Mouse (Mus musculus) adrenal gland, adult 18-20 months (tissue): ENCODE data around the gene Gpr107. TPM values are rescaled to one million over a fixed set of nuclear protein-coding genes. Genes with fewer than 3 reads are reported as not detected.
A peak's percentile ranks its signal among the peaks of the same experiment; 100 is the strongest.

Source experiments
- DNase-seq, 2 experiments: peaks; one replicate each; pipeline ENCODE4 v3.0.0; 2021 to 2022; ENCODE audit warnings: low spot score in 2 of 2
- total RNA-seq, 2 experiments: library from RNA; stranded (reverse); gene quantifications; 1 replicate in 1 of 2; 2 replicates in 1 of 2; pipeline ENCODE4 v1.2.3; 2021

The Gpr107 gene
- total RNA-seq, 2 experiments from 2014 or later, result 52.7 to 60.2 TPM

DNA sequence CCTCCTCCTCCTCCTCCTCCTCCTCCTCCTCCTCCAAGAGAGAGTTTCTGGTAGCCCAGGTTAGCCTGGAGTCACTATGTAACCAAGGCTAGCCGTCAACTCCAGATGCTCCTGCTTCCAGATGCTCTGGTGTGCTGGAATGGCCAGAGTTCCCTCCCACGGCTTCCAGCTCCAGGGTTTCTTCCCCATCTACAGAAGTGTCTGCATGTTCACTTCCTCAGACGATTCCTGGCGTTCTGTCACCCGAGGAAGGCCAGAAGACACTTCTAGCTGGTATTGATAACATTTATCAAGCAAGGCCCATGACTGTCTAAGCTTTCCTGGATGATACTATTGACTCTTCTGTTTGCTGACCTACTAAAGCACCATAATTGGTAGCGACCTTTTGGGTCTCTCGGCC is 27.0 kb upstream of the Gpr107 start:
- no peak for DNase-seq

DNA sequence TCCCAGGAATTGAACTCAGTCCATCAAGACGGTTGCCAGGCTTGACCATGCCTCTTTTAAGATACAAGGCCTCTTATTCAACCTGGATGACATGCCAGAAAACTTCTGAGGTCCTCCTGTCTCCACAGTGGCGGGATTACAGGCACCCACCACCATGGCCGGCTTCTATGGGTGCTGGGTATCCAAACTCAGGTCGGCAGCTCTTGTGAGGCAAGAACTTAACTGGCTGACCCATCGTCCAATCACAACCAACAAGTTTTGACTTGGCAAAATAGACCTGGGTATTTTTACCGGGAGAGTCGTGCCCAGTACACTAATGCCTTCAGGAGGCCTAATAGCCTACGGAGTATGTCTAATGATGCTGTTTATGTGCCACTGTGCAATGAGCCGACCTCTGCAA is 26.1 kb upstream of the Gpr107 start:
- DNase-seq, result no peak

DNA sequence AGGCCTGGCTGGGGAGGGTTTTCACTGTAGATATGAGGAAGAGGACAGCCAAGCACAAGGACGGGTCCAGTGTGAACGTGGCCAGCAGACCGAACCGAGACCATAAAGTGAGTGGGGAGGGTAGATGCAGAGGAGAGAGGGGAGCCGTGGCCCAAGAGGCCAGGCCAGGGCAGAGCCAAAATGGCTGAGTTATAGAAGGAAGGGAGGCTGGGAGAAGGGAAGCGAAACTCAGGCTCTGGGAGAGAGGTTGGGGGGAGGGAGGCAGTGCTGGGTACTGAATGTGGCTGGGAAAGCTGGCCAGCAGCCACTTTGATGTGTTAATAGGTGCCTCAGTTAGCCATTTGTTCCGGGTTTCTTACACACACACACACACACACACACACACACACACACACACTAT is 24.9 kb upstream of the Gpr107 start:
- no peak for DNase-seq

DNA sequence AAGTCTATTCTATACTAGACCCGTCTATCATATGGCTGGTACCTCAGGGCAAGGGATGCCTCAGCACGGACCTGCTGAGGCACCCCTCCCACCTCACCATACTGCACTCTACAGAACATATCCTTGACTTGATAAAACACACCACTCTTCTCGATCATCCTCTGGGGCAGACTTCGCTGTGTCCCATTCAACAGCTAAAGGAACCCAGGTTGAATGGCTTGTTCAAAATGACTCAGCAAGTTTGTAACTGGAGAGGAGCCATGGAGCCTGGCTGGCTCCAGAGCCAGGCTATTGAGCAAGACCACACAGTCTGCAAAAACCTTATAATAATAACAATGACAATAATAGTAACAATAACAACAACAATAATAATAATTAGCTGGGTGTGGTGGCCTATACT is 24.2 kb upstream of the Gpr107 start:
- no peak for DNase-seq

DNA sequence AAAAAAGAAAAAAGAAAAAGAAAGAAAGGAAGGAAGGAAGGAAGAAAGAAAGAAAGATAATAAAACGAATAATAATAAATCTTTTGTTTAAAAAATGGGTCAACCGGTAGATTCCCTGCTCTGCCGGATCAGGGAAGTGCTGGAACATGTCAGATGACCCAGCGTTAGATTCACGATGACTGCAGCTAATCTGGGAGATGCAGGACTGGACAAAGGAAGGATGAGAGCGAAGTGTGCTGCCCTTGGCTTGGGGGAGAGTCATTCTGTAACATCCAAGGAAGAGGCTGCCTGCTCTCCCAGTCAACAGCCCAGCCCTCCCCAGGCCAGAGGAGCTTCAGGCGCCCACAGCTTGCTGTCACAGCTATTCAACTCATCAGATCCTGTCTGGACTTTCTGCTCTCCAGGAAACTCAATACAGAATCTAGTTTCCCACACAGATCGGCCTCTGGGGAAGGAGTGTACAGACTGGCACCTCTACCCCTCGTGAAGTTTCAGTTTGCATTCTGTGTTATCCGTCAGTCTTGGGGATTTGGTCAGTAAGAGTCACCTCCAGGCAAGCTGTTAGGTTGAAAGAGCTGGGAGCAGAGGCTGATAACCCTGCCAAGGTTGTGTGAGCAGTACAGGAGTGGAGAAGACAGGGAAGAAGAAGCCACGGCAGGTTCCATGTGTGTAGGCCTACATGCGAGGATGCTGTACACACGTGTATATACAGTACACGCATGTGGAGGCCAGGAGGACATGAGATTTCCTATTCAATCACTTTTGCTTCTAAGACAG is 22.2 kb upstream of the Gpr107 start:
- DNase-seq, result no peak

DNA sequence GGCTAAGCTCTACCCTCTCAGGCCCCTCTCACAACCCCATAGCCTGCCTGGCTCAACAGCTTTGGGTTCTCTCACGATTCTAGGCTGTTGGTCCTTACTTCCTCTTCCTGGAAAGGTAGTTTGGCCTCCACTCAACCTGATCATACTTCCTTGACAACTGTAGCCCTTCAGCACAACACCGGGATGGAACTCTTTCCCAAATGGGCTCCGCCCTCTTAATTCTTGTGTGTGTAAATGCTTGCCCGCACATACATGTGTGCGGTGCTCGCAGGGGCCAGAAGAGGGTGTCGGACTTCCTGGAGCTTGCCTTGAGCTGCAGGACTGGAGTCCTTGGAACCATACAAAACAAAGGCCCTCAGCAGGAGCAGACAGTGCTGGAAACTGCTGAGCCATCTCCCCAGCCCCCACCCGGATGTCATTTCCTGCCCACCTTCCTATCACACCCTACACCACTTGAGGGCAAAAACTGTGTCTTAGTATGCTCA is 21.3 kb upstream of the Gpr107 start:
- DNase-seq, result no peak

DNA sequence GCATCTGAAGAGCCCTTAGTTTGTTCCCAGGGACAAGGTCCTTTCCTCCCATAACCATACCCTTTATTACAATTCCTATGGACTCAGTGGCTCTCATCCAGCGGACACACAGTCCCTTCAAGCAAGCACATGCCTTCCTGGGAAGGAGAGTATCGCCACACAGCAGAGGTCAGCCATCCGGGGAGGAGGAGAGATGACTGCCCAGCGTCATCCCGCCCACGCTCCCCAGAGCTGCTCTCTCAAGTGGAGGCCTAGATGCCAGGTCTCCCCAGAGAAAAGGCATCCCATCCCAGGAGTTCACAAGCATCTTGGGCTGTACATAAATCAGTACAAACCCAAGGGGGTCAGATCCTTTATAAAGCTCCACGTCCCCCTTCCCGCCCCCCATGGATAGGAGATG is 19.4 kb upstream of the Gpr107 start:
- no peak for DNase-seq

DNA sequence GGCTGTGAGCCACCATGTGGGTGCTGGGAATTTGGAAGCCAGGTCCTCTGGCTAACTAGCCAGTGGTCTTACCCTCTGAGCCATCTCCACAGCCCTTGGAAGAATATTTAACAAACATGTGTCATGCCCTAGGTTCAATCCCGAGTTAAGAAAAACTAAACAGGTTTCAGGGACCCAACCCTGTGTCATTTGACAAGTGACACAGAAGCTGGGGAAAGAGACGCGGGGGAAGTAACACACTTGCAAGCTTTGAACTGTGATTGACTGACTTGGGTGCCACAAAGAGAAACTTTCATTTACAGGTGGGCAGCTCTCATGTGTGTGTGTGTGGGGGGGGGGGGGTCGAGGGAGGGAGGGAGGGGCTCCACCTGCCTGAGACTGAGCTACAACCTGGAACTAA is 18.1 kb upstream of the Gpr107 start:
- DNase-seq, result no peak

DNA sequence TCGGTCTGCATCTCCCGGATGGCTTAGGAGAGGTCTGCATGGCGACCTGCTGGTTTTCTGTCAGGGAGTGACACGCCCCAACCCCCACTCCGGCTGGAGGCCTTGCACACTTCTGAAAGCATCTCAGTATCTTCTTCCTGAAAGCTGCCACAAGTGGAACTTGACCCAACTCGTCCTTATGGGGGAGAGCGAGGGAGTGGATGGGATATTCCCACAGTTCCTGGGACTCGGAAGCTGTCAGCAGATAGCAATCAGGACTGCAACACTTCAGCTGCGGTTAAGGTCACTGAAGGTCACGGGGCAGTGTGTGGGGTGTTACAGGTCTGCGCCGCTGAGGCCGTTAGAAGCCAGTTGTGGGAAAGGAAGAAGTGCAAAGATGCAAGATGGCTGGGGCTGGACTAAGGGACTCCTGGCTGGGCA is 16.6 kb upstream of the Gpr107 start:
- no peak for DNase-seq

DNA sequence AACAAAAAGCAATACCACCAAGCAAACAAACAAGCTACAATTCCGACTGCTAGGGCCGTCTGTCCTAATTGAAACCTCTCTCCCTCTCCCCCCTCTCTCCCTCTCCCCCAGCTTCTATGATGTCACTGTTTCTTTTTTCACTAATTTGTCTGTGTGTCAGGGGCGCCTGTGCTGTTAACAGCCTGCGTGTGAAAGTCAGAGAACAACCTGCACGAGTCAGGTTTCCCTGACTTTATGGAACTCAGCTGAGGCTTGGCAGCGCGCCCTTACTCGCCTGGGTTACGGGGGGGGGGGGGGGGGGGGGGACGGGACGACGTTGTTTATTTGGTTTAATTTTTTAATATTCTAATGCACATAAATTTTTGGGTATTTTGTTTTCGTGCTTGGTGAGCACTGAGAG is 15.8 kb upstream of the Gpr107 start:
- DNase-seq, result no peak

DNA sequence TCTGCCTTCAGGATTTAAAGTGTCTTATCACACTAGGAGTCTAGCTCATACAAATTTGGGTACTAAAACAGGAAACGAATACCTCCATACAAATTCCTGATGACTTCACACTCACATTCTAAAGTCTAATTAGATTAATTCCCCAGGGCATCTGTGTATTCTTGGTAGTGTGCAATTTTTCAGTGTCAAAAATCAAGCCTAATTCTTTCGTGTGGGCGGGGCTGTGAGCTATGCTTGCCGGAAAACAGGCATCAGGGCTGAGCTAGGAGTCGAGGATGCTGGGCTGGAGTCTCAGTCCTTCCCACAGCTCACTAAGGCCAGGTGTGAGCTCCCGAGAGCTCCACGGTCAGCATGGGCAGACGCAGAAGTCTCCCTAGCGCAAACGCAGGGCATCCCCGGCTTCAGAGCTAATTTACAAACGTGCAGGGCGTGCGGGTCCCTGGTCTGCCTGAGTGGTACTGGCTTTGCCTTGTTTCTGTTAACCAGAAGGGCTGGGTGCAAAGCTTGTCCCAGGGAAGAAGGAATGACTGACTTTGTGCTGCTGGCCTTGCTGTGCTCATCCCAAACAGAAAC is 15.0 kb upstream of the Gpr107 start:
- DNase-seq, result no peak

DNA sequence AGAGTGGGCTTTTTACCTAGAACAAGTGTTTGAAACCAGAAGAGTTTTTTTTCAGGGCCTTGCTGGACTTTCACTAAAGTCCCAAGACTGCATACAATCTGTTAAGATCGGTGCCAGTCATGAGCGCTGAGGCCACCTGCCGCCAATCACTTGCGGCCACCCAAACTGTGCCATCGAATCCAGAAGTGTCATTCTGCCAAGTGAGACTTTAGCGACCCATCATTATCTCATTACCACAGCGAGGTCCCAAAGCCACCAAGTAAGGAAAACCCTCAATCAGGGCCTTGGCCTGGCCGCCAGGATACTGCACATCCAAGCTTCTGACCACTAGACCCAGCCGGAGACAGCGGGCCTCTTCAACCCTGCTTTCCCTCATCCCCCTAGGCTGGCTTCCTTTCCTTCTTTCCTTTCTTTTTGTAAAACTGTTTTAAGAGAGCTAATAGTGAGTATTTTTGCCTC is 12.9 kb upstream of the Gpr107 start:
- no peak for DNase-seq

DNA sequence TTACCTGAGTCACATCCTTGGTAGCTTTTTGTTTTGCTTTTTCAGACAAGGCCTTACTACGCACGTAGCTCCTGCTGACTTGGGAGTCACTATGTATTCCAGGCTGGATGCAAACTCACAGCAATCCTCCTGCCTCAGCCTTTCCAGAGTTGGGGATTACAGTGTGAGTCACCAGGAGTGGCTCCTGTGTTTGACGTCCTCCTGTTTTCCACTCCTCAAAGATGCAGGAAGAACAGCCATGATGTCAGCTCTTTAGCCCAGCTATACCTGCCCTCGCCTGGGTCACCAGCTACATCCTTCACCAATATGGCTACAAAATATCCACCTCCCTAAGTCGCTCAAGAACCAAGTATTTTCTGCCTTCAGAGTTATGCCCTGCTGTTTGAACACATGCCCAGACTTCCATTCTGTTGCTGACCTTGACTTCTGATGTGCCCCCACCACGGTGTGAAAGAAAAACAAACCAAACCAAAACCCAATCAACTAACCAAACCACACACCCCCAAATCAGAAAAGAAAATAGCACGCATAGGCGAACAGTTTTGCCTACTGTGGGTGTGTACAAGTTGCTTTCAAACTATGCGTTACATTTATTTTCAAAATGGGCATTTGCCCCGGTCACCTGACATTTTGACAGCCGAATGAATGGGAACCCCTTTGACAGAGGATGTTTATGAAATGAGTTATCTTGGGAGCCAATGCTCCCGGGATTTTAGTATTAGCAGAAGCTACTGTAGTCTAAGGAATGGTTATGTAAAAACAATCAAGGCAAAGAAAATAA is 11.9 kb upstream of the Gpr107 start:
- DNase-seq, result no peak

DNA sequence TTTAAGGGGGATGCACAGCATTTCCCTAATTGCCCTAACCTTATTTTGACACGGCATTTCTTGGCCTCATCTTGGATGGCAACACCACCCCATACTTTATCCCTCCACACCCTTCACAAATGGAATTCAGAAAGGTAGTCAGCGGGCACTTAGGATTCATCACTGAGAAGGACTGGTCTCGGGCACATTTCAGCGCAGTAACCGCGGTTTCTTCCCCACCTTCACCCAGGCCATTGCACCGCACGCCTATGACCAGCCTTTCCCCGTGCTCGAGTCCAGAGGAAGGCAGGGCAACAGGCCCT is 11.4 kb upstream of the Gpr107 start:
- no peak for DNase-seq

DNA sequence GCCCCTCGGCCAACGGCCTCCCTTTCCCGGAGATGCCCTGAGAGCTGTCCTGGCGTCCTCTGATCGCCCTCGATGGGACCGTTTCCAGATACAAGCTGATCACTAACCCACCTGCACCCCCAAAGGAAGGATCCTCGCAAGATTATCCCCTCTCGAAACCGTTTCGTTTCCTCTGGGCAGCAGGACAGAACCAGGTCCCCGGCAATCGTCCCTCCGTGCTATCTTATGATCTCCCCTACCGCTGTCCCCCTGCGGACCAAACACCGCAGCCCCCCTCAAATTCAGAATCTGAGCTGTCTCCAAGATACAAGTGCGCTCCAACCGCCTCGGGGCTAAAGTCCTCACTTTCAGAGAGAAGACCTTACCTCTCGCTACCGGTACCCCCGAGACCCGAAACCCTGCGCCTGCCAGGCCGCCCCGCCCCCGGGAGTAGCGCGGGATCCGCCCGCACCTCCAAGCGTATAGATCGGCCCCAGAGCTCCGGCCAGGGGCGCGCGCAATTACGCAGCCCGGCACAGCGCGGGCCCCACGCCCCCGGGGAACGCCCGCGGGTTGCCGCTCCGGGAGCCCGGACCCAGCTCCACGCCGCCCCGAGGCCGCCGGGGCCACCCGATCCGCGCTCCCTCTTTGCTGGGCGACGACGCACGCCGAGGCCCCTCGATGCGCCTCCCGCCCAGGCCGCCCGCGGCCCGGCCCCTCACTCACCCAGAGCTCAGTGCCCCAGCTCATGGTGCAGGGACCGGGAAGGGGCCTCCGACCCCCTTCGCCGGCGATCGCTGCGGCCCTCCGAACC is 10.8 kb upstream of the Gpr107 start:
- peak; percentile 49 to 55 for DNase-seq

DNA sequence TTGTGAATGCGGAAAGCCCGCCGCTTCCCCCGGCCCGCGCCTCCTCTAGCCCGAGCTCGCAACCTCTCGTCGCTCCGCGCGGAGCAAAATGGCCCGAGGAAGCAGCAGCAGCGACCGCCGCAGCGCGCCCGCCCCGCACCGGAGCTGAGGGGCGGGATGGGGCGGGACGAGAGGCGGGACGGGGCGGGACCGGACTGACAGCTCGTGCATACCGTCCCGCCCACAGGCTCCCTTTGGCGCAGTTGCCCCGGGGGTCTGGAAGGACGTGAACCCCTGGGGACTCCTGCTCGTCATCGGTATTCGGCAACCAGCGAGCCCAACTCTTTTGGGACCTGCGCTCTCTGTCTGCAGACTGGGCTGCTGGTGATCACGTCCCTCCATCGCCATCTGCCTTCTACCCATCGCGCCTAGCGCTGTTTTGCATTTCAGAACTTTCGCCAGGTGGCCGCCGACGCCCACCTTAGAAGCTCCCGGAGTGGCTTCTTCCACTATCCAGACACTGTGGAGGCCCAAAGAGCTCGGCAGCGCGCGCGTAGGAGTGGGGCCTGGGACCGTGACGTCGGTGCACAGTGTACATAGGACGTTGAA is 10.2 kb upstream of the Gpr107 start, which contains the start of gene Fnbp1:
TSS of gene Fnbp1 (minus strand) at position 142 of the 588 bp plus-strand sequence.
- DNase-seq, result peak; percentile 84 to 88

DNA sequence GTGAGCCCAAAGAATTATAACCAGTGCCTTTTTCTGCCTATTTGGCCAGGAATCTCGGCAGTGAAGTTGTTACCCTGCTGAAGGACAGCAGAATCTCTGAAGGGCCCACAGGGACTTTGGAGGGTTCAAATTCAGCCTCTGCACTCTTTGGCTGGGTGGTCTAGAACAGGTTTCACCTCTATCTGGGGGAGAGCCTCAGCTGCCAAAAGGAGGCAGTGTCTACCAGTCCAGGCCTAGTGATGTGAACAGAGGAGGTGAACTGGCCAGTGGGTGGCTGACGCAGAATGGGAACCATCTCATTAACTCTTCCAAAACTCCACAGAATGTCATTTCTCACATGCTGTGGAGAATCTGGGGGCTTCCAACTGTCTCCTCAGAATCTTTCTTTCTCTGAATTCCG is 9.6 kb upstream of the Gpr107 start:
- no peak for DNase-seq

DNA sequence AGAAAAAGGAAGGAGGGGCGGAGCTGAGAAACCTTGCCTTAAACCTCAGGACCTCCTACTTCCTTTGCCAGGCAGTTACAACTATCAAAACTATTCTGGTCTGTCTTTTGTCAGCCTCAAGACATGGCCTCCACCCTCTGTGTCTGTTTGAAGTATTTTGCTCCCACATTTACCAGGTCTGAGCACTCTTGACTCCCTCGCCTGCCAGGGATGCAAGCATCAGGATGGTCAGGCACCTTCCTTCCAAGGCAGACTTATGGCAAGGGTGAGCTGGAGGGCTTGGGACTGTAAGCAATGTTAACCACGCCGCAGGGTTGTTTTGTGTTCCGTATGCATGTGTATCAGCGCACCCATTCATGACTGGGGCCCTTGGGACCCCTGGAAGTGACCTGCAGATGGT is 8.8 kb upstream of the Gpr107 start:
- no peak for DNase-seq

DNA sequence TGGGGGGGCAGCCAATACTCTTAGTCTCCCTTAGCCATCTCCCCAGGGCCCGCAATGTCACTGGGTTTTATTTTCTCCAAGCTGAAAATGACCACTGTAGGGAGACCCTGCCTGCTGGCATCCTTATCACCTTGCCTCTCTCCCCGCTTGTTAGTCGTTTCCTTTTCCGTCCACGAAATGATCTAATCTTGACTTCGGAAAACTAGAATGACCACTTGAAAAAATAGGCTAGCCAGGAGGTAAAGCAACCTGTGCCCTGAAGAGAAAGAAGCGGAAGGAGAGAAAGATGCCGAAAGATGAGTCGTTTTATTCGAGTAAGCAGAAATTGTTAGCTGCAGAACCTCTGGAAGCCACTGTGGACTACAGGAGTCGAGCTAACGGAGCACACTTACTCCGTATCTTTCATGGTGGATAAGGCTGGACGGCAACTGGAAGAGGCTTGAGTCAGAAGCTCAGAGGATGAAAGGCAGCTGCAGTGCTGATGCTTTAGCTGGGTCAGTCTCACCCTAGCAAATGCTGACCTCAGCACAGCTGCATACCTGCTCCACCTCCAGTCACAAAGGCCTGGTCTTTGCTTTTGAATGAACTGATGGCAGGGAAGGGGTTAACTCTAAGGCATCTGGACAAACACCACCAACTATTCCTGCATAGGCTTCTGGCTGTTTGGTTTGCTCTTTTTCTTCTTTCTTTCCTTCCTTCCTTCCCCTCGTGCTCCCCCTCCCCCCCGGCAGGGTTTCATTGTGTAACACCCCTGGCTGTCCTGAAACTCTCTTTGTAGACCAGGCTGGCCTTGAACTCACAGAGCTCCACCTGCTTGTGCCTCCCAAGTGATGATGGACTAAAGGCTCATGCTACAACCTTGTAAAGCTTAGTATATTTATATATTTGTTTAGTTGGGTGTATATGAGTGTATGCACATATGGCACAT is 8.1 kb upstream of the Gpr107 start:
- DNase-seq, result no peak

DNA sequence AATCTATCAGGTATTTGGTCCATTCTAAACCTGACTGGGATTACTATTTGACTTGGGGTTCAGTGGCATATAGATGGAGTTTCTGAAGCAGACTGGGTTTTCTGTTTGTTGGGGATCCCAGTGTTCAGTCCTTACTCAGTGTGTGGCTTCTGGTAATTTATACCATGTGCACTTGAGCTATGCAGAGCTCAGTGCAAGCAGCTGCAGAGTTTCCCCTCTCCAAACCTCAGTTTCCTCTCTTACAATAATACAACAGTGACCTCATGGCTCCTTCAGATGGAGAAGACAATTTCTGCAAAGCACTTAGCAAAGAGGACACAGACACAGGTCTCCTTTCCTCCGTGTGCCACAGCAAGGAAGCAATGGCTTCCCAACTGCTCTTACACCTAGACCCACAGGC is 7.2 kb upstream of the Gpr107 start:
- DNase-seq, result no peak
